Mouse (Mus musculus) lung, embryonic 16.5 days (tissue): ENCODE results near the gene Ccdc32. TPM values are rescaled to one million over a fixed set of nuclear protein-coding genes. Genes with fewer than 3 reads are reported as not detected.
A peak's percentile ranks its signal among the peaks of the same experiment; 100 is the strongest.

Experiments
- ATAC-seq: fragments of 200-750 bp; cut with Nextera tagmentation; 2 replicates; pipeline ENCODE4 v1.8.0; 2017; ENCODE audit warnings: low read depth, mild to moderate bottlenecking, moderate library complexity
- H3K27ac ChIP-seq: fragments of 300-500 bp; sonication (generic); 2 replicates; pipeline ENCODE4 v1.5.1; 2014; ENCODE audit warnings: mild to moderate bottlenecking, control low read depth, low read length
- H3K27me3 ChIP-seq: fragments of 300-500 bp; sonication (generic); 2 replicates; pipeline ENCODE4 v1.6.1; 2014; ENCODE audit warnings: low read depth, low read length, mixed read lengths; ENCODE audit not compliant: control insufficient read depth, insufficient read depth
- H3K36me3 ChIP-seq: fragments of 300-500 bp; sonication (generic); 2 replicates; pipeline ENCODE4 v1.6.1; 2014; ENCODE audit warnings: low read length; ENCODE audit not compliant: control insufficient read depth, insufficient read depth
- H3K4me1 ChIP-seq: fragments of 300-500 bp; sonication (generic); replicated peaks from 2 replicates; pipeline ENCODE4 v1.6.1; 2014; ENCODE audit warnings: low read length, mixed read lengths; ENCODE audit not compliant: control insufficient read depth, insufficient read depth
- H3K4me2 ChIP-seq: fragments of 300-500 bp; sonication (generic); 2 replicates; pipeline ENCODE4 v1.6.1; 2014; ENCODE audit warnings: low read depth, low read length, control low read depth
- H3K4me3 ChIP-seq: fragments of 300-500 bp; sonication (generic); 2 replicates; pipeline ENCODE4 v1.5.1; 2014; ENCODE audit warnings: mild to moderate bottlenecking, low read length, control low read depth
- H3K9ac ChIP-seq: fragments of 300-500 bp; sonication (generic); 2 replicates; pipeline ENCODE4 v1.6.1; 2014; ENCODE audit warnings: low read length, control low read depth
- H3K9me3 ChIP-seq: fragments of 300-500 bp; sonication (generic); 2 replicates; pipeline ENCODE4 v1.6.1; 2016; ENCODE audit warnings: low read length; ENCODE audit not compliant: control insufficient read depth
- WGBS: fragments of 180-500 bp; shearing (Covaris S2); extraction: QIAGEN DNeasy Blood & Tissue Kit; methylation state at CpG from one replicate; pipeline ENCODE4 v1.1.7; 2014; 5-methylcytosine and 5-hydroxymethylcytosine counted together
- polyA plus RNA-seq: library from polyadenylated mRNA; unstranded; fragments of >200 nt; fragmentation: Nextera tagmentation; extraction: Ambion mirVana; gene quantifications from 2 replicates; pipeline ENCODE4 v1.2.1, GENCODE M21; 2015

The Ccdc32 gene
- polyA plus RNA-seq, 1 experiment from 2014 or later, result 25.1 TPM

- 62% methylated on average over 1 of the region's 1 CpGs for WGBS
- Histone ChIP-seq H3K9ac (no peak overlapping the region), H3K9me3 (no peaks in the 10 kb centered on the region), H3K27me3 (no peaks in the 10 kb centered on the region), H3K4me2 (no peak overlapping the region), H3K4me1 (no peaks in the 10 kb centered on the region), H3K36me3 (no peaks in the 10 kb centered on the region), H3K4me3 (no peak overlapping the region), H3K27ac (no peak overlapping the region)
- ATAC-seq, result no peak
Observed at GRCm38 (mm10) chr2:118996798-118997105, 32.4 kb downstream of the Ccdc32 start.

- no peaks in the 10 kb centered on the region for H3K9me3 ChIP-seq
- no peak for ATAC-seq
- H3K27me3 ChIP-seq, result no peaks in the 10 kb centered on the region
- no peaks in the 10 kb centered on the region for H3K36me3 ChIP-seq
- H3K4me3 ChIP-seq, result no peak overlapping the region
- H3K4me2 ChIP-seq, result no peak overlapping the region
- H3K9ac ChIP-seq, result no peak overlapping the region
- H3K27ac ChIP-seq, result no peak overlapping the region
- H3K4me1 ChIP-seq, result no peaks in the 10 kb centered on the region
- WGBS, result 41% methylated on average over 16 of the region's 16 CpGs
Observed at GRCm38 (mm10) chr2:118995919-118996797, 33.0 kb downstream of the Ccdc32 start.

GRCm38 (mm10) chr2:118995490-118995889, 33.7 kb downstream of the Ccdc32 start:
- Histone ChIP-seq H3K4me3 (no peak overlapping the region), H3K4me2 (no peak overlapping the region), H3K36me3 (no peaks in the 10 kb centered on the region), H3K9me3 (0 out of 2 replicates have a peak, but pooled peaks cover under 1% of the 10 kb centered on the region), H3K4me1 (no peaks in the 10 kb centered on the region), H3K27me3 (no peaks in the 10 kb centered on the region), H3K9ac (no peak overlapping the region), H3K27ac (no peak overlapping the region)
- ATAC-seq, result no peak
- WGBS, result 57% methylated on average over 5 of the region's 5 CpGs

- H3K4me3 ChIP-seq, result no peak overlapping the region
- H3K27me3 ChIP-seq, result no peaks in the 10 kb centered on the region
- H3K4me1 ChIP-seq, result no peaks in the 10 kb centered on the region
- no peak overlapping the region for H3K27ac ChIP-seq
- H3K4me2 ChIP-seq, result no peak overlapping the region
- peaks cover 2% of the 10 kb centered on the region; the same call in 1 of the 2 replicates for H3K9me3 ChIP-seq
- H3K36me3 ChIP-seq, result no peaks in the 10 kb centered on the region
- no peak for ATAC-seq
- WGBS, result 71% methylated on average over 8 of the region's 8 CpGs
- no peak overlapping the region for H3K9ac ChIP-seq
Observed at GRCm38 (mm10) chr2:118983812-118984211, 45.4 kb downstream of the Ccdc32 start.

- no peak overlapping the region for H3K27ac ChIP-seq
- no peak overlapping the region for H3K4me3 ChIP-seq
- peaks cover 1% of the 10 kb centered on the region for H3K4me1 ChIP-seq
- H3K36me3 ChIP-seq, result no peaks in the 10 kb centered on the region
- H3K9ac ChIP-seq, result no peak overlapping the region
- no peaks in the 10 kb centered on the region; the same call in 1 of the 2 replicates for H3K27me3 ChIP-seq
- 69% methylated on average over 6 of the region's 6 CpGs for WGBS
- no peak overlapping the region for H3K4me2 ChIP-seq
- peaks cover 2% of the 10 kb centered on the region; the same call in 1 of the 2 replicates for H3K9me3 ChIP-seq
- no peak for ATAC-seq
Observed at GRCm38 (mm10) chr2:118980841-118981240, 48.4 kb downstream of the Ccdc32 start.

GRCm38 (mm10) chr2:118978064-118978463, 51.1 kb downstream of the Ccdc32 start:
- peaks cover 10% of the 10 kb centered on the region; the same call in 1 of the 2 replicates for H3K27me3 ChIP-seq
- no peak for ATAC-seq

GRCm38 (mm10) chr2:118976941-118977340, 52.3 kb downstream of the Ccdc32 start:
- Histone ChIP-seq H3K27ac (no peak overlapping the region), H3K36me3 (no peaks in the 10 kb centered on the region), H3K9ac (peak overlapping the region; percentile 71), H3K4me1 (peaks cover 6% of the 10 kb centered on the region), H3K27me3 (peaks cover 10% of the 10 kb centered on the region; the same call in 1 of the 2 replicates), H3K9me3 (no peaks in the 10 kb centered on the region), H3K4me3 (peak overlapping the region; percentile 65), H3K4me2 (peak overlapping the region; percentile 95)
- 17% methylated on average over 5 of the region's 5 CpGs for WGBS
- ATAC-seq, result no peak

More at GRCm38 (mm10) chr2:118978064-118978463, 51.1 kb downstream of the Ccdc32 start:
- H3K9ac ChIP-seq, result no peak overlapping the region
- WGBS, result 21% methylated on average over 6 of the region's 6 CpGs
- no peak overlapping the region for H3K4me3 ChIP-seq
- no peaks in the 10 kb centered on the region for H3K36me3 ChIP-seq
- no peak overlapping the region for H3K27ac ChIP-seq
- peaks cover 2% of the 10 kb centered on the region; the same call in 1 of the 2 replicates for H3K9me3 ChIP-seq
- H3K4me2 ChIP-seq, result no peak overlapping the region
- peaks cover 6% of the 10 kb centered on the region for H3K4me1 ChIP-seq

- Histone ChIP-seq H3K36me3 (no peaks in the 10 kb centered on the region), H3K4me2 (peak overlapping the region; percentile 95), H3K9me3 (no peaks in the 10 kb centered on the region), H3K4me1 (peaks cover 6% of the 10 kb centered on the region), H3K27ac (no peak overlapping the region), H3K27me3 (peaks cover 10% of the 10 kb centered on the region), H3K4me3 (peak overlapping the region; percentile 65), H3K9ac (peak overlapping the region; percentile 71)
- ATAC-seq, result peak; percentile 84
- 1% methylated on average over 57 of the region's 57 CpGs for WGBS
Observed at GRCm38 (mm10) chr2:118976282-118976929, 52.8 kb downstream of the Ccdc32 start.

GRCm38 (mm10) chr2:118975855-118976254, 53.3 kb downstream of the Ccdc32 start:
- Histone ChIP-seq H3K4me3 (peak overlapping the region; percentile 65), H3K9ac (peak overlapping the region; percentile 71), H3K4me1 (peaks cover 6% of the 10 kb centered on the region), H3K9me3 (no peaks in the 10 kb centered on the region), H3K27me3 (peaks cover 10% of the 10 kb centered on the region), H3K36me3 (no peaks in the 10 kb centered on the region), H3K4me2 (peak overlapping the region; percentile 95), H3K27ac (no peak overlapping the region)
- 1% methylated on average over 15 of the region's 15 CpGs for WGBS
- ATAC-seq, result peak; percentile 14
